Mouse (Mus musculus): ENCODE data around the gene Ulk3. TPM values are rescaled to one million over a fixed set of nuclear protein-coding genes. Genes with fewer than 3 reads are reported as not detected.

The Ulk3 gene
- total RNA-seq (2021) = 10 to 100 TPM; 23.4 to 29.2 TPM
- long read RNA-seq, experiment 1, partial matches to known transcripts = 1 of 5 reads
- long read RNA-seq, experiment 1, other reads (novel, unspliced or antisense) = 4 of 5 reads
- long read RNA-seq, experiment 2, partial matches to known transcripts = 1 of 4 reads
- long read RNA-seq, experiment 2, other reads (novel, unspliced or antisense) = 2 of 4 reads

DNA sequence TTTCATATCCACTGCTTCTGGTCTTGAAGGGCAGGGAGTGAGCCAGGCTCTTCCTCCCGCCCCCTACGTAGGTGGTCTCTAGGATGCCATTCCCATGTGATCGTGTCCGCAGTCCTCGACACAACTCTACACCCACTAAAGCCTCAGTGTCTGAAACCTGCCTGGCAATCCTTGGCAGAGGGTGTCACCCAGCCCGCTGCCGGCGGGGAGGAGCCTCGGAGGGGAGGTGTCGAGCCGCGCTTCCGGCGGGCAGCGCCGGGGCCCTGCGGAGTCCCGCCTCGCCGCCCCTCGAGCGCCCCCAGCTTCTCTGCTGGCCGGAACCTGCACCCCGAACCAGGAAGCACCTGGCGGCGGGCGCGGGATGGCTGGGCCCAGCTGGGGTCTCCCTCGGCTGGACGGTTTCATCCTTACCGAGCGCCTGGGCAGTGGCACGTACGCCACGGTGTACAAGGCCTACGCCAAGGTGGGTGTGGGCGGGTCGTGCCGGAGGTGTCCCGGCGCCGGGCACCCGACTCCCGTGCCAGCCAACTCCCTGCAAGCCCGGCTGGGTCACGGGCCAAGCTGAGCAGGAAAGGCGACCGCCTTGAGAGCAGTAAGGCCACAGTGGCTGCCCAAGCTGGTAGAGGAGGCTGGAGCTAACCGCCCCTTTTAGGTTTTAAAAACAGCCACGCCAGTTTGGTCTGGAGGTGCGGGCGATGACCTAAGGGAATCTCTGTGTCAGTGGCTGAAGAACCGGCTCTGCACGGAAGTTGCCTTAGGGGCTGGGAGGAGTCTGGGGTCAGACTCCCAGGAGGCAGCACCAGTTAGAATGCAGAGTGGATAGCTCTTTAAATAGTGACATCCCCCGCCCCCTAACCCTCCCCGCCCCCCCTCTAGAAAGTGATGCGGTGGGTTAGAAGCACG, at the start of gene Ulk3:
Gene Ulk3, plus strand, starts transcription at position 229 of the 903 bp plus-strand sequence.
- DNase-seq (ENCODE audit: low spot score in 2 of 2) = peak; percentile 53 to 65

DNA sequence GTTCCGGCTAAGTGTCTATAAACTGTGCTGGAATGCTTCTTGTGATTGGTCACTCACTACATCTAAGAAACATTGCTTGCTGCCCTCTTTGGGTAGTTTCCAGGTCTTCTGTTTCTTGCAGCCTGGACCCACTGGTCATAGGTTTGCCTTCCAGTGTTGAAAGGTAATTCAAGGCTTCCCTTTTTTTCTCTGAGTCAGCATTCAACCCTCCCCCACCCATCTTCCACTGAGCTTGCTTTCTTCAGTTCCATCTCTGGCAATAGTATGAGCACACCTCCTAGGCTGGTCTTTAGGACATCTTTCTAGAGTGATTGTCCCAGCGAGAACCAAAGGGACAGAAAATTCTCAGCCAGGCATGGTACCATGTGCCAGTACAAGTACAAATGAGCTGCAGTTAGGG, 49.7 kb upstream of the Ulk3 start:
- DNase-seq (ENCODE audit: low spot score in 2 of 2) = no peak

DNA sequence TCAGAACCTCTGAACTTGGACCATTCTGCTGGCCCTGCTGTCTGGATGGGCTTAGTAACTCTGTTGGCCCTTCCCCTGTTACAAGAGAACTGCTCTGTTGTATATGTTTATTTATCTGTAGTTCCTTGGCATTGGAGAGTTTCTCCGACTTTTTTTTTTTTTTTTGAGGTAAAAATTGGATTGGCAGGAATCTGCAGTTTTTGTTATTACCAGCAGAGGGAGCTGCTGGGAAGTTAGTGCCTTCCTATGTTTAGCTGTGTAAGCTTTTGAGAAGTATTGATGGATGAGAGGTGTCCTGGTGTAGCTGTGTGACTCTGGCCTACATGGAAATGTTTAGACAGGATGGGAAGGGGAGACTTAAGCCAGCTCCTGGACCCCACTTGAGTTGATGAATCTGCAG, 47.9 kb upstream of the Ulk3 start:
- DNase-seq (ENCODE audit: low spot score in 2 of 2) = no peak

DNA sequence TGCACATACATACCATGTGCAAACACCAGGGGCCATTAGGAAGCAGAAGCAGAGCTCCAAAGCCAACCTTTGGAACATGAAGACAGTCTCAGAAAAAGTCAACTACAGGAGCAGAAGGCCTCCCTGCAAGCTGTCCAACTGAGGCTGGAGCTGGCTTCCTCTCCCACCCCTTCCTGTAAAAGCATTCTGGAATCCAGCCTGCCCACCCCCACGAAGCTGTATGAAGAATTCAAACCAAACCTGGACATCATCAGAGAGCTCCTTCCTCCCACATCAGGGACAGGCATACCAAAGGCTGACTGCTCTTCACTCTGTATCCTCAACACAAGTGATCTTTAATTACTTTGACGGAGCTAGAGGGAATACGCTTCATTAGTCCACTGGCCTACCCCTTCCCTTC, 45.3 kb upstream of the Ulk3 start:
- DNase-seq (ENCODE audit: low spot score in 2 of 2) = no peak

DNA sequence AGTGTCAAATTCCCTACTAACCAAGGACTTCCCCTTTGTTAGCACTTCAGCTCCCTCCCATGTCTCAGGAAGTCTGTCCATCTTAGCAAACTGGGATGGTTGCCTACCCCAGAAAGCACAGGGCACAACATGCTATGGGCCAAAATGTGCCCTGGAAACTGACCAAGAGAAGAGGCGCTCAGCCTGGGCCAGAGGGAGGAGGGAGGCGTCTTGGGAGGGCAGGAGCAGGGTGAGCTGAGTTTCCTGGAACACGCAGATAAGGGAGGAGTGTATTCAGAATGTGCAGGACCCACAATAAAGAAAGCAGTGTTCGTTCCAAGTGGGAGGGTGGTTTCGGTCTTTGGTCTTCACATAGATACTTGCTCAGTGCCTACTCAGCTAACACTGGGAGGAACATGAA, 42.0 kb upstream of the Ulk3 start:
- DNase-seq (ENCODE audit: low spot score in 2 of 2) = no peak

DNA sequence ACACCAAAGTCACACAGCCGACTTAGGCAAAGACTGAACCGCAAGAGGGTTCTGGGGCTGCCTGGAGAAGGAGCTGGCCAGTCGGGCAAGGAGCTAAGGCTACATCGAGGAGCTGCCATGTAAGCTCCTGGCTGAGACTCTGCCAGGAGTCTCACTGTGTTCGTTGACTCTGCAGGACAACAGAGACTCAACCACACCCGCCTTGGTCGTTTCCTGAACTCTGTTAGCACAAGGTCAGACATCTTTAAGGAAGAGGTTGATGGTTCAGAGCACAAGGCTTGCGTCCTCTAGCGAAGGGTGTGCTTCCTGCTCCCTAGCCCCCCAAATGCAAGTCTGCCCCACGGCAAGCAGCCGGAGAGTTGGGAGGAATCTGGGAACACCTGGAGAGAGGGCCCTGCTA, 41.4 kb upstream of the Ulk3 start:
- no peak for DNase-seq (ENCODE audit: low spot score in 2 of 2)

DNA sequence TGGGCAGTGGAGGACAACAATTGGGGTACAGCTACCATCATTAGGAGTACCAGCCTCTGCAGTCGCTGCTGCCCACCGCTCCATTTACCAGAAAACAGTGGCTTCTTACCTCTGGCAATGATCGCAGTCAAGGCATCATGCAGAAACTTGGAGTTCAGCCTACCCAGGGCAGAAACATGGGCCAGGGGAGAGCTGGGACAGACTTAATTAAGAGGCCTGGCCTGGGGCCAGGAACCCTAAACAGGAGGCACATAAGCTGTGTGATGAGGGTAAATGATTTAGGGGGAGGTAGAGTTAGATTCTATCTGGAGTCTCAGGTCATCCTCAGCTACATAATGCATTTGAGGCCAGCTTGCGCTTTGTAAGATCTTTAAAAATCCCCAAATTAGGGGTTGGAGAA, 40.1 kb upstream of the Ulk3 start:
- no peak for DNase-seq (ENCODE audit: low spot score in 2 of 2)

DNA sequence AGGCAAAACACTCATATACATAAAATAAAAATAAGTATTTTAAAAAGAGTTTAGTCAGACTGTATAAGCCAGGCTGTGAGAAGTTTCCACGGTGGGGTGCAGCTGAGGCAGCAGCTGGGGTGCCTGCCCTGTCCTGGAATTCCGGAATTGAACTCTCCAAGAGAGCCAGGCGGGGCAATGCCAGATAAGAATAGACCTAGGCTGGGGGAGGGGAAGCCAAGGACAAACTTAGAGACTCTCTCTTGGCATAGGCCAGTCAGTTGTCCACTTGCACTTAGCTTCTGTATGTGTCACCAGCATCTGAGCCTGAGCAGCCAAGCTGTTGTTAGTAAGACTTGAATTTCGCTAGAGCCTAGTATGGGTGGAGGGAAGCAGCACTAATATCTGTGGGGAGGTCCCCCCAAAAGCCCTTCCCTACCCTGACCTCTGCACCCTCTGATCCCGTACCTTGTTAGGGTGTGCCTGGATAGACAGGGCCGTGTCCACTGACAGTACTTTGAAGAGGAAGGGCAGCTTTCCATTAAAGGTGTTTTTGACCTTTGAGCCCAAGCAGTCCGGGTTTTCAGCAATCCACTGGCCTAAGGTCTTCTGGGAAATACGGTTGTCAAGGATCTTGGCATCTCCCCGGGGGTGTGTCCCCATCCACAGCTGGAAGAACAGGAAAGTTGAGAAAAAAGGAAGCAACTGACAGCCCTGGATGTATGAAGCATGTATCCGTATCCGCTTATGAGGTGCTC, 39.0 kb upstream of the Ulk3 start:
- no peak for DNase-seq (ENCODE audit: low spot score in 2 of 2)

DNA sequence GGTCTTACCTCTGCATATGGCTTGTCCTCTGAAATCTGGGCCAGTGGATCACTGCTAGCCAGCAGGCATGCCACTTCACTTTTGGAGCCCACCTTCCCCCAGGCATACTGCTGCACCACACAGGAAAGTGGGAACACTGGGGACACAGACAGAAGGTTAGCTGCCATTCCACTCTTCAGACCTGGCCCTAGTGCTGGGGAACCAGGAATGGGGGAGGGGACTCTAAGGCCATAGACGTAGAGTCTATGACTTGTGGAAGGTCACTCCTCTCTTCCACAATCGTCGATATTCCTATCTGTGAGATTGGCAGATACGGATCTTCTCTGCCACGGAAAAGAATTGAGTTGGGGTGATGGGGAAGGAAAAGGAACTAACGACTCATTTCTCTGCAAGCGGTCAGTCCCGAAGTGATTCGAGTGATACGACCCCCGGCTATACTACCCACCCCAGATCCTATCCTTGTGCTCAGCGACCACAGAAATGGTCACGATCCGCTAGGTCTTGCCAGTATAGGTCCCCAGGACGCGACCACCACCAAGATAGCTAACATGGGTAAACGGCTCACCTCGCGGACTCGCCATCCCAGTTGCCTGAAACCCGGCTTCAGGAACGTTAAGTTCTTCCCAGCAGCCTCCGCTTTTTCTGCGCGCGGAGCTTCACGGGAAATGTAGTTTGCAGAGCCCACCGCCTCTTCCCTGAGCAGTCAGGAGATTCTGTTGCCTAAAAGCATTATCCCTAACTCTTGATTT, 36.9 kb upstream of the Ulk3 start, which contains the start of gene Mpi:
Gene Mpi, minus strand, starts transcription at position 625 of the 749 bp plus-strand sequence.
- peak in 1 of 2 experiments; percentile 45 for DNase-seq (ENCODE audit: low spot score in 2 of 2)

DNA sequence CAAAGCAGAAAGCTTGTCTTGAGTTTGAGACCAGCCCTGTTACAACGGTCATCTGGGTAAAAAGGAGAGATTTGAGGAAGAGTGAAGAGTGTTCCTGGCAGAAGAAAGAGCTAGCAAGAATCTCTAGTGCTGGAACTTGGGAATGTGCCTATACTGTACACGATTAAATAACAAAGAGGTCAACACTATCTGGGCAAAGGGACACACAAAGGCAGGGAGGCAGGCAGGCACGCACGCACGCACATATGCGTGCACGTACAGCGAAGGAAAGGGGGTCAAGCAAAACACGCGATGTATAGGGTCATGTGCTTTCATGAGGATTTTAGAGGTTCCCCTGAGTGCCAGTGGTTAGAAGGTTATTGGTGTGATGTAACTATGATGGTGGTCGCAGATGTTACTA, 36.1 kb upstream of the Ulk3 start:
- DNase-seq (ENCODE audit: low spot score in 2 of 2) = no peak

DNA sequence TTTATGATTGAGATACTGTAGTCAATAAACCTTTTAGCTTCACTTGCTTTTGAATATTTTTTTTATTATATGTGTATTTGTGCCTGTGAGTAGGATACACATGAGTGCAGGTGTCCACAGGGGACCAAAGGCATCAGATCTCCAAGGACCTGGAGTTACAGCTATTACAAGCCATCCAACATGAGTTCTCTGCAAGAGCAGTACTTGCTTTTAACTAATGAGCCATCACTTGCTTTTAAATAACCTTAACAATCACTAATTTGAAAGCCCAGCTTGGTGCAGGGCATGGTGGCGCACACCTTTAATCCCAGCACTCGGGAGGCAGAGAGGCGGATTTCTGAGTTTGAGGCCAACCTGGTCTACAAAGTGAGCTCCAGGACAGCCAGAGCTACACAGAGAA, 34.5 kb upstream of the Ulk3 start:
- DNase-seq (ENCODE audit: low spot score in 2 of 2) = no peak

DNA sequence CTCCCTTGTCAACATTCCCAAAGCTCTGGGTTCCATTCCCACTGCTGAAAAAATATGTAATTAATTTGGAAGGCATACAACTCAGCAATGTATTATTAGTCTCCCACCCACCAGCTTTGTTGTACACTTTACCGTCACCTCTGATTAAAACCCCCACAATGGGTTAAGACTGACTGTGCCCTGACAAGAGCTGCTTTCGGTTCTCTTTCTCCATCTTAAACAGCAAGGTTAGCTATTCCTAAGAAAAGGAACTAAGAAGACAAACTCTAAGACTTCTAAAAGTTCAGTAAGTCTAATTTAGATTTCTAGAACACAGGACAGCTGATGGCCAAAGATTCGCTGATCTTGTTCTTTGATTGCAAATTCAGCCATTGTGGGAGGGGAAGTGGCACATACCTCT, 32.0 kb upstream of the Ulk3 start:
- no peak for DNase-seq (ENCODE audit: low spot score in 2 of 2)

DNA sequence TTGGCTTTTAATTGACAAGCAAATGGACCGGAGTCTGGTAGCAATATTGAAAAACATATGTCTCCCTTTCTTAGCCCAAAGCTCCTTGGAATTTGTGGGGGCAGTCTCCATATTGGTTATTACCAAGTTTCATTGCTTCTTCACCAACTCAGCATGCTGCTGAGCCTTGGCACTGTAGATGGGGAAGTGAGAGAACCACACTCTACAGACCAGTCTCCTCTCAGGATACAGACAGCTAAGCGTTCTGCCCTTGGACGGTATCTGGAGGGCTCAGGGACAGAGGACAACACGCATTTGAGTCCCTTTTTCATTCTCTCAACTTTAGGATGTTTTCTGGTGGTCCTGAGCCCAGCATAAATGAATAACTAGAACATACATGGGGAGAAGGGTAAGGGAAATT, 30.6 kb upstream of the Ulk3 start:
- no peak for DNase-seq (ENCODE audit: low spot score in 2 of 2)

DNA sequence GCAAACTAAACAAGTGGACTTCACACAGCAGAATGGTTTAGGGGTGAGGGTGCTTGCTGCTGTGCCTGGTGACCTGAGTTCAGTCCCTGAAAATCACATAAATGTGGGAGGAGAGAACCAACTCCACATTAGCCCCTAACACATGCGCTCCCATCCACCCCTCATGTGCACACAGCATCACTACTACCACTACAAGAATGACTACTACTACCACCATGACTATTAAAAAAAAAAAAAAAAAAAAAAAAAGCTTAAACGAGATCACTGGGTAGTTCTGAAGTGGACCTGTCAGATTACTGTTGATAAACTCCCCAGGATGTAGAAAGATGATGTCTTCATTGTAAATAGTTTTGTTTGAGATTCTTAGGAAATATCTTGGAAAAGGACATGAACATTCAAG, 29.7 kb upstream of the Ulk3 start:
- DNase-seq (ENCODE audit: low spot score in 2 of 2) = no peak

DNA sequence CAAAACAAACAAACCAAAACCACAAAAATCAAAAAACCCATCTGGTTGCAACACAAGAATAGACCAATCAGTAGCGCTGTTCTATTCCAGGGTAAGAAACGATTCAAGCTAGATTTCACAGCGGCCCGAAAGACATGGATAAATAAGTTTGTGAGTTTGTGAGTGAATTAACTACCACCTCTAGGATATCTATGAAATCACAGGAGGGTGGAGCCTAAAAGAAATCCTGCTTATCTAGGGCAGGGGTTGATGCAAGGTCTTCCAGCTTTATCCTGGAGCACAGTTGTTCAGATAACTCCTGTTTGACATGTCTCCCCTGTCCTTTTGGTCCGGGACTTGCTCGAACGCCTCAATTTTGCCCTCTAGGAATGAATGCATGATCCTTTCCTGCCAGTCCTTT, 29.0 kb upstream of the Ulk3 start:
- no peak for DNase-seq (ENCODE audit: low spot score in 2 of 2)

DNA sequence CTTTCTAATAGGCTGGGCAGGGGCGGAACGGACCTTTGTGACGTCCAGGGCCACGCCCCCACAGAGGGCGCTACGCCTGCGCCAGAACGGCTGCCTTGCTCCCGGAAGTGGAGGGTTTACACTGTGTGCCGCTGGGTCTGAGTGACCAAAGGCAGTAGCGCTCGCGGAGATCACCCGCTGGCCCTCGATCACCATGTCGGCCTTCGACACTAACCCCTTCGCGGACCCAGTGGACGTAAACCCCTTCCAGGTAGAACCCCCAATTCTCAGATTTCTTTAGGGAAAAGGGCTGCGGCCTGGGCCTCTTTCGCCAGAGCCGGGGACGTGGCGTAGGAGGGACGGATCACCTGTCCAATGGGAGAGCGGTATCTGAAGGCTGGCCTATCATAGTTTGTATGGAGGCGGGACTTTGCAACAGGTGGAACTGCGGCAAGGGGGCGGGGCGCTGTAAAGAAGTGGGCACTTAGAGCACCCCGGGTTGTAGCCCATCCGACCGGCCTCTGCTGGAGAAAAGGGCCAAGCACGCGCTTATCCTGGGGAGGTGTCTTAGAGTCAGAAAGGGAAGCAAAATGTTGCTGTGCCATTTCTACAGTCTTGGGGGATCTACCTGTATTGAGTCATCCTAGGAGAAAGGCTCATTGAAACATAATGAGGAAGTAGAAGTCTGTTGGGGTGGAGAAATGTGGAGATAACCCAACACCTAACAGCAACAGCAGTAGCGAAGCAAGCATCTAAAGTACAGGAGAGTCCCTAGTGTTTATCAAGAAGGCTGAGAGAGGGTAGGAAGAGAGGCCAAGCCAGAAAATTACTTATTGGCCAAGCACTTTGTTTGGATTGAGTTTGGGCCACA, 28.2 kb upstream of the Ulk3 start, which contains the start of gene Scamp2:
Gene Scamp2, plus strand, starts transcription at position 83 of the 850 bp plus-strand sequence.
- DNase-seq (ENCODE audit: low spot score in 2 of 2) = peak; percentile 66 to 85

DNA sequence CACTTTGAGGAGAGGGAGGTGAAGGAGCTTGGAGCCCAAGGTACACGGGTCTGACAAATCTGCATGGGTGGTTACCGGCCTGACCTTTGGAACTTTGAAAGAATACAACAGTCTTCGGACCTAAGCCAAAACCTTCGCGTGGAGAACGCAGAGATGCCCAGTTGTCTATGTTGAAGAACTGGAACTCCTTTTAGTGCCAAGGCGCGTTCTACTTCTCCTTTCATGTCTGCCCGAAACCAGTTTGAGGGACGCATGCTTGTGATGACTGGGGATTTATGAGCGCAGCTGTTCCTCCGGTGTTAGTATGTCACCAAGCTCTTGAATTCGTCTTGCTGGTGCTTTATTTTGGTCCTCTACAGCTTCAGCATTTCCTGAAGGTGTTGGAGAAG, 27.5 kb upstream of the Ulk3 start:
- DNase-seq (ENCODE audit: low spot score in 2 of 2) = no peak

DNA sequence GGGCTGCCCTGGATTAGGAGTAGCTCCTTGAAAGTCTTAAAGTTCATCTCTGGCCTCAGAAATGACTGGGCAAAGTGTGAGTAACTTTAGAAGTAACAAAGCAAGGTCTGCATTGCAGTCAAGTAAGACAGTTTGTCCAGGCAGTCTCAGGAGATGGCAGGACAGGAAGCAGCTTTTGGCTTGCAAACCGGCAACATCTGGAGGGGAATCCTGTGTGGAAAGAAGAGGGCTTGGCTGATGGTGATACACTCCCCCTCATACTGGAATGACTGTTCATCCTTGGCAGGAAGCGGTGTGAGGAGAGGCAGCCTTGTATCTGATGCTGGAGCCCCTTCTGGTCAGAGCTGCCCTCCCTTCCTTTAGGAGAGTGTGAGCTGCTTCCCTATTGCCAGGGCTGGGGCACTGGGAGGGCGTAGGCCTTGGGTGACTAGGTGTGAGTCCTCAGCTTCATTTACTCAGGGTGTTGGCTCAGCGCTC, 26.3 kb upstream of the Ulk3 start:
- DNase-seq (ENCODE audit: low spot score in 2 of 2) = no peak

DNA sequence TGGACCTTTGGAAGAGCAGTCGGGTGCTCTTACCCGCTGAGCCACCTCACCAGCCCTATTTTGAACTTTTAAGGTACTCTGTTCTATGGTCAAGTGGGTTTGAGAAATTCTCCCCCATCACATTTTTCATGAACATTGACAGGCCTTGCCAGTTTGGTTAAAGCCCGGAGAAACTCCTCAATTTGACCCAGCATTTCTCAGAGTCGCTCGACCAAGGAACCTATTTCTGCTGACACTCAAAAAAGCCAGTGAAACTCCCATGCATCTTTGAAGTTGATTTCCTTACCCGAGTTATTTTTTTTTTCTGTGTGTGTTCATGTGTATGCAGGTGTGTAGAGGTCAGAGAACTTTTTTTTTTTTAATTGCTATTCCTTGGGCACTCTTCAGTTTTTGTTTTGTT, 24.6 kb upstream of the Ulk3 start:
- no peak for DNase-seq (ENCODE audit: low spot score in 2 of 2)

DNA sequence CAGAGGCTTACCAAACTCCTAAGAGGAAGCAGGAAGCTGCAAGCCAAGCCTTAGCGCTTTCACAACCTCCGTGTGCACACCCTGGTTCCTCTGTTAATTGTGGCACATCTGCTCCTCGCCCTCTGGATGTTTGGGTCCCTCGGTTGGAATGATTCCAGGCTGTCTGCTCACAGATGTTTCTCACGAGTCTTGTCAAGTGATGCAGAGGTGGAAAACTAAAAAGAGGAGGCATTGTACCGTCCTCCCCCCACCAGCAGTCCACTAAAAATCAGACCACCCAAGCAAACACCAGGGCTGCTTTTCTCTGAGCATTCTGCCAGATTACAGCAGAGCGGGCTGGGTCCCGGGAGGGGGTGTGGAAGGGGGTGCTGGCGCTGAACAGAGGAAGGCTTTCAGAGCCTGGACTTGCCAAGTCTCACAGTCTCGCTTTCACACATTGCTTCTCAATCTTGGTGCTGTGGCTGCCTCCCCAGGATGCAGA, 23.5 kb upstream of the Ulk3 start:
- no peak for DNase-seq (ENCODE audit: low spot score in 2 of 2)

All from adrenal gland, postnatal 4 days (tissue).